Mouse (Mus musculus) ovary, postnatal 36 days (tissue): Measurements from ENCODE around the gene Clec16a.

ENCODE experiments used
- DNase-seq: peaks from one replicate; pipeline ENCODE4 v3.0.0; 2022; ENCODE audit warnings: low spot score, mixed read lengths

Clec16a gene

DNA sequence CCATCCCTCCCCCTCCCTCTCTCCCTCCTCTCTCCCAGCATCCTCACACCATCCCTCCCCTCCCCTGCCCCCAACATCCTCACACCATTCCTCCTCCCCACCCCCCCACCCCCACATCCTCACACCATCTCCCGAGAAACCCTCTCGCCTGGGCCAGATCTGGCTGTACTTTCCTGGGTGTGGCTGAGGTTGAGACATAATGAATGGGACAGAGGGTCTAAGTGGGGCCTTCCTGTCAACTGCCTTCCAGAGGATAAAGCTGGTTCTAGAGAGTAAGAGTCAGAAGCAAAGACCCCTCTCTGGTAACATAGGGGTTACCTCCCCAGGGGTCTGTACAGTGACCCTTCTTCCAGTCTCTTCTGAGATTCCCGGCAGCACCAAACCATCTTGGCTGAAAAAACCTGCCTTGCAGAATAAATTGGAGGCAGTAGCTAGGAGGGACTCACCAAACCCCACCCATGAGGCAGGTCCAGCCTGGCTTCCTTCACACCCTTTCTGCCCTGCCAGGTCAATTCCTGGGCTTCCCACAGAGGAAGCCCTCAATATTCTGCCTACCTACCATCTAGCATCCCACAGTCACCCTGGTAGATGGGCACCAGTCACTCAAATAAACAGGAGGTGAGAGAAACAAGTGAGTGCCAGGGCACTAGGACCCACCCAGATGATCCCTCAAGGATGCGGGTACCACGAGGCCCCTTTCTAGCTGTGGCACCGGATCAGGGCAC, 218.6 kb downstream of the Clec16a start:
- no peak for DNase-seq

DNA sequence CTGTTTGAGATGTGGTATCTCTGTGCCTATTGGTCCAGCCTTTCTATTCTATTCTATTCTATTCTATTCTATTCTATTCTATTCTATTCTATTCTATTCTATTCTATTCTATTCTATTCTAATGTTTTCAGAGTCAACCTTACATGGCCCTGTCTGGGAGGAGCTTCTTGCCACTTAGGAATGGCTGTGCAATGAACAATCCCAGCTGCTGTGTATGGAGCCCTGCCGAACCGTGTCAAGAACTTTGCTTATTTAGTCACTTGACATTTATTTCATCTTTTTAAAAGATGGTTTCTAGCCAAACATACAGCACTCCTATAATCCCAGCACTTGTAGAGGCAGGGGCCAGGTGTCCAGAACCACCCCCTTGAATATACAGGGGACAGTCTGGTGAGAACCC, 219.2 kb downstream of the Clec16a start:
- DNase-seq: no peak

GRCm38 (mm10) chr16:10767158-10767557, 222.0 kb downstream of the Clec16a start:
- DNase-seq: no peak

- DNase-seq: no peak
Measured at GRCm38 (mm10) chr16:10768821-10769220, 223.7 kb downstream of the Clec16a start.

DNA sequence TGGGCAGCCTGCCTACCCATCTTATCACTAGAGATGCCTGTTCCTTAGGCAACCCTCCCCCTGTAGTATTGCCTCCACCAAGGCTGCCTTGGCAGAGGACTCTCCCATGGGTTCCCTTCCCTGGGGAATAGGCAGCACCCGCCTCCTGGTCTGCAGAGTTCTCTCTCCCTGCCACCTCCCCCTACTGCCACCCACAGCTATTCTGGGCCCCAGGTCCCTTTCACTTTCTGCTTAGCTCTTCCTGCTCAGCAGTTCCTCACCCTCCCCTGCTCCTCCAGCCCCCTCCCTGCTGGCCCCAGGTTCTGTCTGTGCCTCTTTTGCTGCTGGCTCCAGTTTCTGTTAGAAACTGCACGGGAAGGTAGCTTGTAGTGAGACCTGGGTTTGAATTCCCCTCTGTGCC, 224.5 kb downstream of the Clec16a start:
- no peak for DNase-seq

DNA sequence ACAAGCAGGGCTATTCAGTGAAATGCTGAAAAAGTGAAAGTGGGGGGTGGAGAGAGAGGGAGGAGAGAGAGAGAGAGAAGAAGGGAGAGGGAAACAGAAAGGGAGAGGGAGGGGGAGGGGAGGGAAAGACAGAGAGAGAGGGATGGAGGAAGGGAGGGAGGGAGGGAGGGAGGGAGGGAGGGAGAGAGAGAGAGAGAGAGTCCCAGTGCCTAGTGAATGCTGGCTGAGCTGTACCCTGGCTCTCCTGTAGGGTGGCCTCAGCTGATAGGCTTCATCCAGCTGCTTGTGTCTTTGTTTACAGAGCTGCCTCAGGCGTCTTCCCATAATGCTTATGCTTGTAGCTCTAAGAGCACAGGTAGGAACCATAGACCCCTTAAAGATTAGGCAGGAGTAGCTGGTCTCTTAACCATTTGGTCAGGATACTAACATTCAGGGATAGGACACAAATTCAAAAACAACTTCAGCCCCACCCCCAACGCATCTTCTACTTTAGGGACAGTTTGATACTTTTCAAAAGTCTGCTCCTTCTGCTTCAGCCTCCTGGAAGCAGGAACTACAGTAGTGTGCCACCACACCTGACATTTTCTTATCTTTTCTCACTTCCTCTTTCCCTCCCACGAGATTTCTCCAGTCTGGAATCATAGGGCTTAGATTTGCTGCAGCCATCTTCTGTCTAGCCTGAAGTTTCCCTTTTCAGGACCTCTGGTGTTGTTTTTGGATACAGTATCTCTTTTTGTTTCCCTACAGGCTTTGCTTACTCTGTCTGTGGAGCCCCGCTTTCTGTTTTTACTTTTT, 225.6 kb downstream of the Clec16a start:
- no peak for DNase-seq

DNA sequence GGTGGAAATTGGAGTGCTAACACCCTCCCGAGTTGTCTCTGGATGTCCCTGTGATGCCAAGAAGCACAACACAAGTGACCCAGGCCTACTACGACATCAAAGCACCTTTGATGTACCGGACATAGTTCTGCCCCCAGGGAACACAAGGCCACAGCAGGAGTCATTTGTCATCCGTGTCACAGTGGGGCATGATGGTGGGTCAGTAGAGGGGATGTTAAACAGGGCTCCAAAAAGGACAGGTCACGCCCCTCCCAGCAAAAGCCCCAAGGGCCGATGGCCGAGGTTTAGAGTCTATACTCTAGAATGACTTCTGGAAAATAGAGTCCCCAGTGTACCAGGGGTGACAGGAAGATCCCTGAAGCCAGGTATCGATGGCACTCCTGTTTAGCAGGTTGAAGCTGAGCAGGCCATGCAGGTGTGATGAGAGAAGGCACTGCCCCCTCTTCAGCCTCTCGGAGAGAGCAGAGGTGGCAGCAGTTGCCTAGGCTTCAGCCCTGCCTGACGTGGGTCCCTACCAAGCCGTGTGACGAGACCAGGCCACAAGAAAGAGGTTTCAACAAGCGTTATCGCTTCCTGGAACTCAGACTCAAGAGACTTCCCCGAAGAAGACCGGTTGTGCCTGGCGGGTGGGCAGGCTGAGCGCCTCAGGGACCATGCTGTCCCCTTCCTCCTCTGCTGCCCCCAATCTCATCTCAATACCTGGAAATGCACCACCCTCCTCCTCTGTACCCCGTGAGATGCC, 226.8 kb downstream of the Clec16a start:
- DNase-seq: no peak

DNA sequence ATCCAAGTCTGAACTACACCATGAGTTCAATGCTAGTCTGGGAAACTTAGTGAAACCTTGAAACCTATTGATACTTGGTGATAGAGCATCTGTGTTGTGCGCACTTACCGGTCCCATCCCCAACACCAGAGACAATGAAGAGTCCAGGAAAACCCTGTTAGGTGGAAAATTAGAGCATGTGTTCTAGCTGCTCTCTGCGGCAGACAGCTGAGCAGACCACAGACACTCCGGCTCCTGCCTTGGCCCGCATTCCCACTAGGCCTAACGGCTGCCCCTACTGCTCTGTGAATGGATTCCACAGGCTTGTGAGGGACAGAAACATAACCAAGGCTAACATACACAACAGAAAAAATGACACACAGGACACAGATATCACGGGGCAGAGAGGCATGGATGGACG, 228.4 kb downstream of the Clec16a start:
- no peak for DNase-seq

DNA sequence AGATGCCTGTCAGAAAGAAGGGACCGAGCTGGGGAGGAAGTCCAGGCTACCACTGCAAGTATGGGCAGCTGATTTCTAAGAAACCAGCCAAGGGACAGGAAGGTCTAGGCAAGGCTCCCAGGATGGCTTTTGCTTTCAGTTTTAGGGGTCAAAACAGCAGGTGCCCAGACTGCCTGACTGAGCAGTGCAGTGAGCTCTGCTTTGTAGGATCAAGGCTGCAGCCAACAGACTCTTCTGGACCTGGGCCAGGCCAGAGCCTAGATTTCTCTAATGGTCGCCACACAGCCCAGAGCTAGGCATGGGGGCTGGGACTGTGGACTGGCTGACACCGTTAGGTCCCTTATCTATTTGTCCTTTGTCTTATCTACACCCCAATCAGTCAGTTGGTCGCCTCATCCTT, 229.6 kb downstream of the Clec16a start:
- DNase-seq: no peak

DNA sequence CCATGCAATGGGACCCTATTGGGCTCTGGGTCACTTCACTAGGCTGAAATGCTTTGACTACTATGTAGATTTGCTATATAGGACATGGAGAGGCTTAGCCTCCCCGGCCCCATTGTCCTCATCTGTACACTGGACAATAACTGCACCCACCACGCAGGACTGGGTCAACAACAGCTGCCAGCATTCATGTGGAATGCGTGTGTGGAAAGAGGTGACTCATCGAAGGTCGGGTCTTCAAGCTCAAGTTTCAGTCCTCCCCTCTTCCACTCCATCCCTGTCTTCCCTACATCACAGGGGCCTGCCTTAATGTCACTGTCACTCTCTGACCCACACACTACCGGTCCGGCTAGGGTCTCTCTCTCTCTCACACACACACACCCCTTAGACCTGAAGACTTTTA, 231.2 kb downstream of the Clec16a start:
- no peak for DNase-seq

- no peak for DNase-seq
Measured at GRCm38 (mm10) chr16:10777579-10778160, 232.5 kb downstream of the Clec16a start.

GRCm38 (mm10) chr16:10780631-10781120, 235.5 kb downstream of the Clec16a start:
- no peak for DNase-seq

DNA sequence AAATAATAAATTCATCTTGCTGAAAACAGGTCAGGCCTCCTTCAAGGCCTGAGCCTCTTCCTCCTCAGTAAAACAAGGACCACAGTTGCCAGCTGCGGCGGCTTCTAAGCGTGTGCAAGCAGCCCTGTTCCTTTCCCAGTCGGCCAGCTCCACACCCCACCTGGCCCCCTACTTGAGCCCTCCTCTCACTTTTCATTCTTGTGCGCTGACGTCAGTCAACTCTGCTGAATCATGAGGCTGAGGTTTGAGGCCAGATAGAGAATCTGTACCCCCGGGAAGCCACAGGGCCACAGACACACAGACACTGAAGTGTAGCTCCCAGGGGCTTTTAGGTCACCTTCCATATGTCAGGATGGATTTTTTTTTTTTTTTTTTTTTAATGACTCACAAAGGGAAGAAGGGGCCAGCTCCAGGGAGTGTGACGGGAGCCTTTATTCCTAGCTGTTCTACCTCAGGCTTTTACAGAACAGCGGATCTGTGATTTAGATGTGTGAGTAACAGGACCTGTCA, 236.8 kb downstream of the Clec16a start:
- no peak for DNase-seq

GRCm38 (mm10) chr16:10782377-10783151, 237.4 kb downstream of the Clec16a start:
- DNase-seq: no peak

- no peak for DNase-seq
Measured at GRCm38 (mm10) chr16:10783152-10783434, 238.0 kb downstream of the Clec16a start.

DNA sequence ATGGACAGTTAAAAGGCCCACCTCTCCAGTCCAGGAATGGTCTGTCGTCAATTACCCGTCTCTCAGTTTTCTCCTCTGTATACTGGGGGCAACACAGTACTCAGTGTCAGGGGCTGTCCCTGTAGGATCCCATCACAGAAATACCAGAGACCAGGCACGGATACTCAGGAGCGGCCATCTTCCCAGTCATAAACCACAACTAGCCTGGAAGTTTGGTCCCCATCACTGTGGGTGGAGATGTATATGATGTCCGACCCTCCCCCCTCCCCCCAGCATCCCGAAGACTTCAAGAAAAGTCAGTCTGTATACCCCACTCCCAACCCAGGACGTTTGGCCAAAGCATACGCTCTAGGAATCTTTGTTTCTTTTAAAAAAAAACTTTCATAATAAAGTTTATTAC, 238.3 kb downstream of the Clec16a start:
- no peak for DNase-seq

DNA sequence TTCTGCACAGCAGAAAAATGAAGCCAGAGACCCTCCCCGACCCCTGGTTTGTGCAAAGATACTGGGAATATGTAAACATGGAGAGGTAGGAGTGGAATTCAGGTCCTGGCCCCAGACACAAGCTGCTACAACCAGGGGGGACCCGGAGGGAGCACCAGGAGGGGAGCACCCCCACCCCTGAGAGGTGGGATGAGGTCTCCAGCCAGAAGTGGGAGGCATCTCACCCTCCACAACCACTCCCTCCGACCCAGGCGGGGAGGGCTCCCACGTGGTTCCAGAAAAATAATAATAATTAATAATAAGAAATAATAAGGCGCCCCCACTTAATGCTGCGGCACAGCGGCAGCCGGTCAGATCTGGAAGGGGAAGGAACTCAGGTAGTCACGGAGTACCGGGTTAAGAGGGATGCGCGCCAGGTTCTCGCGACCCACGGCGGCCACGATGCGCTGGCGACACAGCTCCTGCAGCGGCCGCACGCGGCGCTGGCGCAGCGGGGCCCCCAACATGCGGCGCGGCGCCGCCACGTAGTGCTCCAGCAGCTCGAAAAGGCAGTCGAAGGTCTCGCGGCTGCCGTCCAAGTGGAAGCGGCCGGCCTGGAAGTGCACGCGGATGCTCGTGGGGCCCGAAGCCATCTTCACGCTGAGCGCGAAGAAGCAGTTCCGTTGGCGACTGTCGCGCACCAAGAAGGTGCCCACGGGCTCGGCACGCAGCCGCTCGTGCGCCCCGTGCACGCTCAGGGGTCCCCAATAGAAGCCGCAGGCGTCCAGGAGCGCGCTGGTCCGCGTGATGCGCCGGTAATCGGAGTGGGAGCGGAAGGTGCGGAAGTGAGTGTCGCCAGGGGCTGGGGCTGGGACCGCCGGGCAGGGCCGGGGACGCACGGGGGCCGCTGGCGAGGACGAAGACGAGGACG, 239.0 kb downstream of the Clec16a start:
- DNase-seq: peak; percentile 51

DNA sequence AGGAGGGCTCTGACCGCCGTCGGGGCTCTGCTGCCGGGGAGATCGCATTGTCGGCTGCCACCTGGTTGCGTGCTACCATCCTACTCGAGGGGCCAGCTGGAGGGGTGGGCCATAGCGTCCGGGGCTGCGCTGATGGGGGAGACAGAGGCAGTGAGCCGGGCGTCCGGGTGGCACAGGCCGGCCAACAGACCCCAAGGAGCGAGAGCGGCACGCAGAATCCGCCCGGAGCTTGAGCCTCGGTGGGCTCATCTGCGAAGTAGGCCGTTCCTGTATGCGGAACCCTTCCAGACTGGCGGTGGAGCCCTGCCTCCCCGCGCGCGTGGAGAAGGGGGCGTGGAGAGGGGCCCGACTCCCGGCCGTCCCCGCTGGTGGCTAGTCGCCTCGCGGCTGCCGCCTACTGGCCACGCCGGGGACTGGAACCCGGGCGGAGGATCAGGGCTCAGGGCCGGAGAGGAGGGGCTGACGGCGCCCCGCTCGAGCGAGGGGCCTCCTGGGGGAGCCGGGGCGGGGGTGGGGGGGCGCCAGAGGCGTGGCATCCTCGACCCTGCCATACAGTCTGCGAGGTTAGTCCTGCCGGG, 239.7 kb downstream of the Clec16a start:
- peak; percentile 95 for DNase-seq

DNA sequence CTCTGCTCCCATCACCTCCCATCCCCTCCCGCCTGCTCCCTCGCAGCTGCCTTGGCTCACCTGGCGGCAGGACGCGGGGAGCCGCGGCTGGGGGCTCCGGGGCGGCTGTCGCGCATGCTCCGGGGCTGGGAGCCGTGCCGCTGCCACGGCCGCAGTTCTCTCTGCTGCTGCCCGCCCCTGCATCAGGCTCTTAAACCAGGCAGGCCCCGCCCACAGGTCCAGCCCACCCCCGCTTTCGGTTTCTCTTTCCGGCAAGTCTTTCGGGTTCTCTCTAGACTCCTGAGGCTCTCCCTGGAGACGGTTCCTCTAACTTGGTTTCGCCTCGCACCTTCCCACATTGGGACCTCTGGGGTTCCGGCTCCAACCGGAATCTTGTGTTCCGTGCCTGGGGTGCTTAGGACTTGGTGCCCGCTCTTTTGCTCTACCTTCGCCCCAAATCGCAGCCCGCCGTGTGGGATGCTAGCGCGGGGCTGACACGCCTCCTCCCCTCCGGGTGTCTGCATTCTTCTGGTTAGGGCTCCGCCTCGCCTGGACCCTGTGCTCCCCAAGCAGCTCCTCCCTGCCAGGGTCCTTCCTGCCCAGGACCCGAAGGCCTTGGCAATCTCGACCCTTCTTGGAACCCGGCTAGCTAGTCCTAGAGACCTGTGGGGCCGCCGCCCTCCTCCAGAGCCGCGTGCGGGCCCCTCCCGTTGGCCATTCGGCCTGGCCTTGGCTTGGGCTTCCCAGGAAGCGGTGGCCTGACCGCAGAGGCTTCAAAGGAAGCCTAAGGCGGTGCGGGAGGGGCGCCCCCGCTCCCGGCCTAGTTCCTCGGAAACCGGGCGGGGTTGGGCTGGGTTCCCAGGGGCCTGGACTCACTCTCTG, 240.5 kb downstream of the Clec16a start, which contains the start of gene Socs1:
TSS of gene Socs1 (minus strand) at position 166 of the 861 bp plus-strand sequence.
- DNase-seq: peak; percentile 91
